Mouse (Mus musculus) layer of hippocampus, postnatal 36 days (tissue): ENCODE data around the gene Mtf2. TPM values are rescaled to one million over a fixed set of nuclear protein-coding genes. Genes with fewer than 3 reads are reported as not detected.
"Not testable (repeated sequence)": the region's sequence is repeated elsewhere in the genome, so short reads cannot be mapped to it uniquely, and the experiment has no call there.

Source experiments
- DNase-seq, 2 experiments: peaks; one replicate each; pipeline ENCODE4 v3.0.0; 2022
- total RNA-seq, 2 experiments: library from RNA; stranded (reverse); gene quantifications; 2 replicates each; pipeline ENCODE4 v1.2.3; 2021

Gene Mtf2
- total RNA-seq, 2 experiments from 2014 or later, result 49.2 to 52.4 TPM

DNA sequence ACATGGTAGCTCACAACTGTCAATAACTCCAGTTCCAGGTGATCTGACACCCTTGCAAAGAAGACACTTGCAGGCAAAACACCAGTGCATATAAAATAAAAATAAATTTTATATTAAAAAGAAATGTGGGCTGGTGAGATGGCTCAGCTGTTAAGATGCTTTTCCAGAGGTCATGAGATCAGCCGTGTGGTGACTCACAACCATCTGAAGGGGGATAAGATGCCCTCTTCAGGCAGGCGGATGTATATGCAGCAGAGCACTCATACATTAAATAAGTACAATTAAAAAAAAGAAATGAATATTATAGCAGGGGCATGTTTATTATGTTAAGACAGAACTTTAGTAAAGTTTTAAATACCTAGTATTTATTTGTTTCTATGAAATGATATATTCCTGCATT, 16.9 kb downstream of the Mtf2 start:
- DNase-seq, result no peak

DNA sequence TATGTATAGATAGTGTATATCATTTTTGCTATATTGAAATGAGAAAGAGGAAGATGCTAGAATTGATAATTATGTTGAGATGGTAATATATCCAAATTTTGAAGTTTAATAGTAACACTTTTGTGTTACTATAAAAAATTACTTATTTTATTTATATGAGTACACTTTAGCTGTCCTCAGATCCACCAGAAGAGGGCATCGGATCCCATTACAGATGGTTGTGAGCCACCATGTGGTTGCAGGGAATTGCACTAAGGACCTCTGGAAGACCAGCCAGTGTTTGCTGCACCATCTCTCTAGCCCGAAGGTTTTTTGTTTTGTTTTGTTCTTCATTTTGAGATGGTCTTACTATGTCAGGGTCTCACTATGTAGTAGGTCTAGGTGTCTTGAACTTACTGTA, 20.0 kb downstream of the Mtf2 start:
- DNase-seq, result no peak

DNA sequence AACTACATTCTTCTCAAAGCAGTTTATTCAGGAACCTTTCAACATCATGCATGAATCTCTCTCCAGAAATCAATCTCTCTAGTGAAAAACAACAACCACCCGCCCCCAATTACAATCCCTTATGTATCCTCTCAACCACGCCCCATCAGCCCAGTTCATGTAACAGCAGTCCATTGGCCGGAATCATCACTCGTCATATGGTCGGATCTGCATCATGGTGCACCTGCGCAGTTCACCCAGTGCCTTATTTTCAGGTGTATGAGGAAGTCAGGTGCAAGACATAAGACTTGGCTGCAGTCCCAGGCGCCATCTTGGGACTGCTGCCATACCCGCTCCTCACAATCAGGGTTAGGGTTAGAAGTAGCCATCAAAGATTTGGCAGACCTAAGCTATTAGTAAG, 27.3 kb downstream of the Mtf2 start:
- not testable (repeated sequence) for DNase-seq

DNA sequence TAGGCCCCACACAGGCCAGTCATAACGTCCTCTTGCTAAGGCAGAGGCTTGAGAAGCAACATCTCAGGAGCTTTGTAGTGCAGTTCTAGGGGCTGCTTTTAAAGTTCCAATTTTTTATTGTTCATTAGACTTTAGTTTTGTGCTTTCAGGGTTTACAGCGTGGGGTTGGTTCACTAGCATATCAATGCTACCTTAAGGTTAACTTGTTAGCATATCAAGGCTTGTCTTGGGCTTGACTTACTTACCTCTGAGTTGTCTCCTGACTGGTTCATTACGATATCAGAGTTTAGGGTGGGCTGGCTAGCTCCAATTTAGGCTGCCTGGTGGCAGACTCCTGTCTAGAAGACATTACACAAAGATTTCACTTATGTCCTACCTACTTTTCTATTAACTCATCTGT, 32.2 kb downstream of the Mtf2 start:
- no peak for DNase-seq

DNA sequence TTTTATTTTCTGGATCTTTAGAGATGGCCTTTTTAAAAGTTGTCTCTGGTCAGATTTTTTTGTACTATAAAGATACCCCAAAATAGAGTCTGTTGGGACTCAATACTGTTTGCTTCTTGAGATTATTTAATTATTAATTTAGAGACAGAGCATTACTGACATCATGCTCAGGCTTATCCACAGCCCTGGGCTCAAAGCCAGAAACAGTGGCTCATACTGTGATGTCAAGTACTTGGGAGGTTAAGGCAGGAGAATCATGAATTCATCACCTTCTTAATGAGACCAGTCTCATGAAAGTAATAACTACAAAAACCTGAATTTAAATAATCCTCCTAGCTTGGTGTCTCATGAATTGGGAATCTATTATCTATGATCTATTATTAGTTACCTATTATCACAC, 34.7 kb downstream of the Mtf2 start:
- DNase-seq, result no peak

DNA sequence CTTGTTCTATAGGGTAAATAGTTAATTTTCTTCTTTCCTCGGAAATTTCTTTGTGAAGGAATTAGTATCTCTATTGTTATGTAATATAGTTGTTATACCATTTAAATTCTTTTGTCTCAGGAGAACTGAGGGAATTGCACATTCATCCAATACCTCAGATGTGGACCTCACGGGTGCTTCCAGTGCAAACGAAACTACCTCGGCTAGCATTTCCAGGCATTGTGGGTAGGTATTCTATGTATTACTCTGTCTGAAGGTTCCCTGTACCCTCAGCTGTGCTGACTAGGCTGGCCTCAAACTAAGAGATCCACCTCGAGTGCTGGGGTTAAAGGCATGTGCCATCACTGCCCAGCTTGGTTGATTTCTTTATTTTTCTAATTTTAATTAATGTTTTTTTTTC, 38.8 kb downstream of the Mtf2 start:
- no peak for DNase-seq

DNA sequence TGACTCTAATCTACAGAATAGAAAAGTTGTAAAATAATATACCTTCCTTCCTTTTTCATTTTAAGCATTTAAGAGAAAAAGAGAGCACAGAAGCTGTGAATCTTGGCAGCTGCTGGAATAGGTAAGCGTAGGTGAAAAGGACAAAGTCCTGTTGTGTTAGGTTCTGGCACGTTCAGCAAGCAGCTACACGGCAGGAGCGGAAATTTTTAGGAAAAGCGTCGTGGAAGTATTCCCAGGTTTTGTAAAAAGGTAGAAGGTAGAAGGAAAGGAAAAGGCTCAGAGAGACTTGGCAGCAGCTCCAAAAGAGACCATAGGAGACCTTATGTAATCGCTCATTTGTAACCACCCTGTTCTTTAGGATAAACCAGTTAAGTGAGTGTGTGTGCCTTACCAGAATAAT, 43.9 kb downstream of the Mtf2 start:
- DNase-seq, result no peak

DNA sequence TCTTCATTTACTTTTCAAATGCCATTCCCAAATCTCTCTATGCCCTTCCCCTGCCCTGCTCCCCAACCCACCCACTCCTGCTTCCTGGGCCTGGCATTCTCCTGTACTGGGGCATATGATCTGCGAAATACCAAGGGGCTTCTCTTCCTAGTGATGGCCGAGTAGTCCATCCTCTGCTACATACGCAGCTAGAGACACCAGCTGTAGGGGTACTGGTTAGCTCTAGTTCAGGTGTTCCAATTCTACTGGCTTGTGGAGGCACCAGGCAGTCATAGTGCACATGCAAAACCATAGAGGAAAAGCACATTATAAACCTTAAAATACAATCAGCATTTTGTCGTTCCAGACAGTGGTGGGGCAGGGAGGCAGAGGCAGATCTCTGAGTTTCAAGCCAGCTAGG, 52.2 kb downstream of the Mtf2 start:
- no peak for DNase-seq

DNA sequence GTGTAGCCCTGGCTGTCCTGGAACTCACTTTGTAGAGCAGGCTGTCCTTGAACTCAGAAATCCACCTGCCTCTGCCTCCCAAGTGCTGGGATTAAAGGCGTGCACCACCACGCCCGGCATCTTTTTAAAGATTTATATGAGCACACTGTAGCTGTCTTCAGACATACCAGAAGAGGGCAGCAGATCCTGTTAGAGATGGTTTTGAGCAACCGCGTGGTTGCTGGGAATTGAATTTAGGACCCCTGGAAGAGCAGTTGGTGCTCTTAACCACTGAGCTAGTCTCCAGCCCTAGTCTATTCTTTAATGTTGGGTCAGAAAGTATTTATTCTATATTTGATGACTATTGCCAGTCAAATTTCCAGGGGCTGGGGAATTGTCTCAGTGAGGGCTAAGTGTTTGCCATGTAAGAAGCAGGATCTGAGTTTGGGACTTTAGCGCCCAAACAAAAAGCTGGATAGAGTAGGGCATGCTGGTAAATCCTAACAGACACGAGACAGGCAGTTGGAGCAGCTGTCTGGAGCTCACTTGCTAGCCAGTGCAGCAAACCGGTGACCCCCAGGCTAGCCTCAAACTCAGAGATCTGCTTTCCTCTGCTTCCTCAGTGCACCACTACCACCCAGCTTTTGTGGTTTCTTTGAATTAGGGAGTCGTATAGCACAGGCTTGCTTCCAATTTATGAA, 54.9 kb downstream of the Mtf2 start:
- DNase-seq, result no peak

DNA sequence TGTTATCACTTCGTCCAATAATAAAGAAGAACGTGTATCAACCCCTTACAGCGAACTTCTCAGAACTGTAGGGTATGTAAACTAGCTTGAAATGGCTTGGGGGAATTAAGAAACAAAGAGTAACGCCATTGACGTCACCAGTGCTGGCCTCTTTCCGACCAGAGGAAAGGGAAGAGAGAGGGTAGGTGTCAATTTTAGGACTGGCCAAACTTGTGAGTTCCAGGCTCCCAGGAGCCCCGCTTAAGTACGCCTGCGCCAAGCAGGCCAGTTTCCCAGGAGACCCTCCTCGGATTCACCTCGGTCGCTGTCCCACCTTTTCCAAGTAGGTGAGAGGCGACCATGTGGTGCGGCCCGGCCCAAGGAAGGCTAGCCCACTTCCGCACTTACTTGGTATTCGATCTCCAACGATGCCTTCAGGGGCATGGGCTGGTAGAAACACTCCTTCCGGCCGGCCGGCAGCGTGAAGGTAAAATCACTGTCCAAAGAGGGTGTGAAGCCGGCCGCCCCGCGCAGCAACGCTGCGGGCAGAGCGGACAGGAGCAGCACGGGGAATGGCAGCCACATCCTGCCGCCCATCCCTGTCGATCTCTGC, 66.5 kb downstream of the Mtf2 start:
- DNase-seq, result no peak

DNA sequence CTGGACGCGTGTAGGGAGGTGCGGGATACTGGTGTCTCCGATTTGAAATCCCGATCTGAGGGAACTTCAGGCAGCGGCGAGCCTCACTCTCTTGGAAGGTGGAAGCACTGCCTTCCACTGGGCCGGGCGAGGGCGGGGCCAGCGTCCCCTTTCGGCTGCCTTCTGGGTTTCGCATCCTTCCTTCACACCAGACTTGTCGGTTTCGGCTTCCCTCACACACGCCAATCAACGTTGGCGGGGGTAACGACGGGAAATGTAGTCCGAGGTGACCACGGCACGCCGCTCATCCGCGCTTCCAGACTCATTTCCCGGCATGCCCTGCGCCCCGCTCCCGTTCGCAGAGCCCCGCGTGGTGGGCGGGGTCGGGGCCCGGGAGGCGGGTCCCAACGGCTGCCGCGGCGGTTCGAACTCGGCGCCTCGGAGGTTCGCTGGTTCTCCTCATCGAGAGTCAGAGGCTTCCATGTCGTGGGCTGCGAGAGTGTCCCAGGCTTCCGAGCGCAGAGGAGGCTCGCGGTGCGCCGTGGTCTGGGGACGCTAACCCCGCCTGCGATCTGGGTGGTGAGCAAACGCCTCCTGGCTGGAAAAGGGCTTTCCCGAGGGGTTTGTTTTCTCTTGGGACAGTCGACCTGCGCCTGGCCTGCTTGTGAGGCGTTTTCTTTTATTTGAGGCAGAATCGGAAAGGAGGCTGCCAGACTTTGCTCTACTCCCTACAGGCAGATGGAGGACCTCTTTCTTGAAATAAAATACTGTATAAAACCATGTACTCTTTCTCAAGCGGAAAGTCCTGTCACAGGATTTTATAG, 67.2 kb downstream of the Mtf2 start, which contains the start of the genes Tmed5 and Ccdc18:
TSS of gene Tmed5 (minus strand) at position 180 of the 803 bp plus-strand sequence.
TSS of gene Ccdc18 (plus strand) at position 435 of the 803 bp plus-strand sequence.
- DNase-seq, result peak; percentile 97

DNA sequence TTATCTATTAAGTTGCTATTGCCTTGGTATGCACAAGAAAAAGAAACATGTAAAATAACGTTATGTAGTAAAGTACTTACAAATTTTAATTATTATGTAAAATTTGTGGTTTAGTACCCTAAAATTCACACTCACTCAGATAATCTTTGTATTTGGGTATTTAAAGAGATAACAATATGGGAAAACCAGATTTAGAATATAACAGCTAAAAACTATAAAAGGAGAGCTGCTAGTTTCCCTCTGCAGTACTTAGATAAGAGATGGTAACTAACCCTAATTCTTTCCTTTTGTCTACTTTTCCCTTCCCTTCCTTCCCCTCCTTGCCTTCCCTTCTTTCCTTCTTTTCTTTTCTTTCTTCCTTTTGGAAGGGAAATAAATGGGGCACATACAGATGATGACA, 87.1 kb downstream of the Mtf2 start:
- no peak for DNase-seq

Other genes with a start within 250 kb of the Mtf2 start
- gene Ube2d2b, start 235.6 kb upstream of the Mtf2 start, total RNA-seq, result not detected
- 10 to 100 TPM; 57.9 to 58.4 TPM for gene Evi5, start 190.6 kb upstream of the Mtf2 start, total RNA-seq
- gene Rpl5, start 165.2 kb upstream of the Mtf2 start, total RNA-seq, result 10 to 100 TPM; 71.3 to 78.0 TPM
- 10 to 100 TPM; 32.9 to 39.3 TPM for gene Fam69a, start 78.6 kb upstream of the Mtf2 start, total RNA-seq
- gene Tmed5, start 66.9 kb downstream of the Mtf2 start, total RNA-seq, result 10 to 100 TPM; 23.9 to 25.0 TPM
- gene Ccdc18, start 67.2 kb downstream of the Mtf2 start, total RNA-seq, result 1 to 10 TPM; 1.0 to 1.5 TPM
- gene Dr1, start 203.2 kb downstream of the Mtf2 start, total RNA-seq, result 10 to 100 TPM; 45.2 to 47.5 TPM
- gene Pigg, start 246.9 kb downstream of the Mtf2 start, total RNA-seq, result 10 to 100 TPM; 12.3 to 14.2 TPM